Mouse (Mus musculus) forebrain, embryonic 14.5 days (tissue): Measurements from ENCODE around the gene Mfap3. TPM values are rescaled to one million over a fixed set of nuclear protein-coding genes. Genes with fewer than 3 reads are reported as not detected.

ENCODE experiments used
- ATAC-seq: fragments of 200-750 bp; cut with Nextera tagmentation; 2 replicates; pipeline ENCODE4 v1.8.0; 2017; ENCODE audit warnings: mild to moderate bottlenecking, moderate library complexity
- DNase-seq: peaks from one replicate; pipeline ENCODE4 v3.0.0-alpha.2; 2015; ENCODE audit warnings: low spot score
- H3K27ac ChIP-seq: fragments of 300-500 bp; sonication (generic); 2 replicates; pipeline ENCODE4 v1.5.1; 2014; ENCODE audit warnings: low read depth, mild to moderate bottlenecking, control low read depth, low read length, moderate library complexity
- H3K27me3 ChIP-seq: fragments of 300-500 bp; sonication (generic); replicated peaks from 2 replicates; pipeline ENCODE4 v1.6.1; 2014; ENCODE audit warnings: low read length, control low read depth, mixed read lengths; ENCODE audit not compliant: control insufficient read depth, insufficient read depth
- H3K36me3 ChIP-seq: fragments of 300-500 bp; sonication (generic); 2 replicates; pipeline ENCODE4 v1.6.1; 2014; ENCODE audit warnings: low read length, control low read depth; ENCODE audit not compliant: control insufficient read depth, insufficient read depth
- H3K4me1 ChIP-seq: fragments of 300-500 bp; sonication (generic); 2 replicates; pipeline ENCODE4 v1.6.1; 2014; ENCODE audit warnings: antibody characterized with exemption, low read length, control low read depth; ENCODE audit not compliant: control insufficient read depth, insufficient read depth
- H3K4me2 ChIP-seq: fragments of 300-500 bp; sonication (generic); 2 replicates; pipeline ENCODE4 v1.6.1; 2014; ENCODE audit warnings: mild to moderate bottlenecking, control low read depth, low read length
- H3K4me3 ChIP-seq: fragments of 300-500 bp; sonication (generic); 2 replicates; pipeline ENCODE4 v1.5.1; 2014; ENCODE audit warnings: low read depth, low read length, control low read depth
- H3K9ac ChIP-seq: fragments of 300-500 bp; sonication (generic); 2 replicates; pipeline ENCODE4 v1.6.1; 2014; ENCODE audit warnings: mild to moderate bottlenecking, low read length, control low read depth, moderate library complexity
- H3K9me3 ChIP-seq: fragments of 300-500 bp; sonication (generic); replicated peaks from 2 replicates; pipeline ENCODE4 v1.6.1; 2016; ENCODE audit warnings: low read length, control low read depth, mixed read lengths; ENCODE audit not compliant: control insufficient read depth
- WGBS: fragments of 180-500 bp; shearing (Covaris S2); extraction: QIAGEN DNeasy Blood & Tissue Kit; methylation state at CpG from one replicate; pipeline ENCODE4 v1.1.7; 2014; 5-methylcytosine and 5-hydroxymethylcytosine counted together
- polyA plus RNA-seq: library from polyadenylated mRNA; unstranded; fragments of >200 nt; fragmentation: Nextera tagmentation; extraction: Ambion mirVana; gene quantifications from 2 replicates; pipeline ENCODE4 v1.2.1, GENCODE M21; 2014

Gene Mfap3
- polyA plus RNA-seq, 1 experiment from 2014 or later, result 68.3 TPM

DNA sequence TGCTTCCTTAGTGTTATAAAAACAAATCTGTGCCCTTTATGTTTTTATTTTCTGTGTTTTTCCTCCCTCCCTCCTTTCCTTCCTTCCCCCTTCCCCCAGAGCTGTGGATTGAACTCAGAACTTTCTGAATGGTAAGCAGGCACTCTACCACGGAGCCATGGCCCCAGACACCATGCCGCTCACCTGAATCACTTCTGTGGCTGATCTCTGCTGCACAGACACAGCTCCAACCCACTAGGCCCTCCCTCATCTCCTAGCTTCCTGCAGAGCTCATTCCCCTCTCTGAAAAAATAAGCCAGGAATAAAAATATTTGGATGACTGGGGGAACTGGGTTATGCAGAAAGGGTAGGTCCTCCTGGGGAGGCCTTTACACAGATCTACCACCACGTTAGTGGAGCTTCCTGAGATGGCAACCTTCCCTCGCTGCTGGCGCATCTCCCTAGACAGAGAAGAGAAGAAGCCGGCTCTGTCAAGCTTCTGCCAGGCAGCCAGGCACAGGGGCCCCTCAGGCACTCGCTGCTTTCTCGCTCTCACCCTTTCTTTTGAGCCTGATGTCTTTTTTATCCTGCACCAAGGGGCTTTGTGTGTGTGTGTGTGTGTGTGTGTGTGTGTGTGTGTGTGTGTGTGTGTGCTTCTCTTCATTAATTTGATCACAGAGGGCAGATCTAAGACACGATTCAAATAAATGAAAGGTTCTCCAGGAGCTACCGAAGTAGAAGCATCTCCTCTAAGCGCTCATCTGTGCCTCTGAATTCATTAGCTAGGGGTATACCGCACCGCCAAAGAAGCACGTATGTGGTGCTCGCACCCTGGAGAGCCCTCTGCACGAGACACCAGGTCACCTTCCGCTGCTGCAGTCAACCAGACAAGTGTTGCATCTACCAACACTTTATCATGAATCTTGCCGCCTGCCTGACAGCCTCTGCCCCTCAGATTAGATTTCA lies 47.9 kb downstream of the Mfap3 start:
- DNase-seq (peak; percentile 58), ATAC-seq (peak; percentile 37; the same call in 1 of the 2 replicates)
- H3K4me2 ChIP-seq, result 0 out of 2 replicates have a peak overlapping the region, but pooled peaks have one; percentile 14

DNA sequence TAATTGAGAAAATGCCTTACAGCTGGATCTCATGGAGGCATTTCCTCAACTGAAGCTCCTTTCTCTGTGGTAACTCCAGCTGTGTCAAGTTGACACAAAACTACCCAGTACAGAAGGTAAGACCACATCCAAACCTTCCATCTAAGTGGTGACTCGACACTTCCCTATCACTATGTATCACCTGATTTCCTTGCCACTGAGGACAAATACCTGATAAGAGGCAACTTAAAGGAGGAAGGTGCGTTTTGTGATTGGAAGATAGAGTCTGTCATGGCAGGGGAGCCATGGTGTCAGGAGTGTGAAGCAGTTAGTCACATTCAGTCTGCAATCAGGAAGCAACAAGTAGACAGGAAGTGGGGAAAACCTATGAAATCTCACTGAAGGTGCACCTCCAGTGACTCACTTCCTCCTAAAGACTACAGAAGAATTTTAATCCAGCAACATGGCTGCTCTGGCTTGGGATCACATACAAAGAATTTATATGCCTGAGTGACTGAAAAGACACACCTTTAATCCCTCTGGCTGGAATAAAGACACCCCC lies 50.6 kb downstream of the Mfap3 start:
- H3K27ac ChIP-seq, result no peak overlapping the region
- ATAC-seq (no peak), DNase-seq (no peak)
- H3K4me3 ChIP-seq, result no peak overlapping the region
- H3K36me3 ChIP-seq, result no peaks in the 10 kb centered on the region
- no peak overlapping the region for H3K4me2 ChIP-seq
- H3K27me3 ChIP-seq, result no peaks in the 10 kb centered on the region
- WGBS, result 89% methylated on average over 2 of the region's 2 CpGs
- H3K9me3 ChIP-seq, result 0 out of 2 replicates have a peak, but pooled peaks cover 3% of the 10 kb centered on the region
- peaks cover 12% of the 10 kb centered on the region for H3K4me1 ChIP-seq
- H3K9ac ChIP-seq, result no peak overlapping the region

More for the DNA sequence above, 47.9 kb downstream of the Mfap3 start:
- WGBS, result 13% methylated on average over 18 of the region's 18 CpGs
- Histone ChIP-seq H3K36me3 (no peaks in the 10 kb centered on the region), H3K27ac (no peak overlapping the region), H3K4me3 (no peak overlapping the region), H3K27me3 (no peaks in the 10 kb centered on the region), H3K4me1 (peaks cover 10% of the 10 kb centered on the region), H3K9ac (no peak overlapping the region), H3K9me3 (0 out of 2 replicates have a peak, but pooled peaks cover 3% of the 10 kb centered on the region)

- no peak overlapping the region for H3K9ac ChIP-seq
- DNase-seq, result no peak
- H3K27me3 ChIP-seq, result no peaks in the 10 kb centered on the region
- H3K4me3 ChIP-seq, result no peak overlapping the region
- WGBS, result 77% methylated on average over 3 of the region's 3 CpGs
- H3K4me2 ChIP-seq, result no peak overlapping the region
- H3K4me1 ChIP-seq, result peaks cover 10% of the 10 kb centered on the region
- 0 out of 2 replicates have a peak, but pooled peaks cover 3% of the 10 kb centered on the region for H3K9me3 ChIP-seq
- no peak for ATAC-seq
- no peak overlapping the region for H3K27ac ChIP-seq
- no peaks in the 10 kb centered on the region for H3K36me3 ChIP-seq
Observed at GRCm38 (mm10) chr11:57571035-57571434, 52.6 kb downstream of the Mfap3 start.

DNA sequence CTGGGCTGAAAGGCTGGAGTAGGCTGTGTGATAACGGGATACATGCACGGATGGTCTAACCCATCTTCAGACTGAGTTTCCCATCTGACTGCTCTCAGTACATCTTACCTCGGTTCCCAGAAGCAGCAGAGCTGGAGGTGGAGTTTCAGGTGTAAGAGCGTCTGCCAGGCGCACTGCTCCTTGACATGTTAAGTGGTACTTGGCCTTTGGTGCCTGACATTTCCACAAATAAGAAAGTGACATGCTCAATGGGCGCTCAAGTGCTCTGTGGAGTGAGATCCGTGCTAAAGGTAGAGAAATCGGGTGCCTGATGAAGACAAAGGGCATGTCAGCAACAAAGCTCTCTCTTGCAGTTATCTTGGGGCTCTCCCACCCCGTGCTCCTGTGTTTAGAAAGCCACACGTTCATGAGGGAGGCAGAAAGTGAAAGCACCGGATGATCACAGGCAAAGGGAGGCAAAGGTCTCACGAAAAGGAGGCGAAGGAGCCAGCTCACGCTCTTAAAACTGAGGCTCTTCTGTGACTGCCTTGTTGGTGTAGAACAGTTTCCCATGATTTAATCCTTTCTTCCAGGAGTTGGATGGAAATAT lies 55.3 kb downstream of the Mfap3 start:
- no peaks in the 10 kb centered on the region for H3K27me3 ChIP-seq
- H3K9me3 ChIP-seq, result 0 out of 2 replicates have a peak, but pooled peaks cover 3% of the 10 kb centered on the region
- no peaks in the 10 kb centered on the region for H3K36me3 ChIP-seq
- H3K9ac ChIP-seq, result no peak overlapping the region
- ATAC-seq (no peak), DNase-seq (no peak)
- H3K4me2 ChIP-seq, result no peak overlapping the region
- H3K27ac ChIP-seq, result peak overlapping the region; percentile 22; the same call in 1 of the 2 replicates
- 50% methylated on average over 14 of the region's 14 CpGs for WGBS
- H3K4me1 ChIP-seq, result peaks cover 4% of the 10 kb centered on the region; the same call in 1 of the 2 replicates
- H3K4me3 ChIP-seq, result no peak overlapping the region

- Histone ChIP-seq H3K4me1 (peaks cover 4% of the 10 kb centered on the region; the same call in 1 of the 2 replicates), H3K27ac (peak overlapping the region; percentile 17; the same call in 1 of the 2 replicates), H3K4me3 (no peak overlapping the region), H3K36me3 (no peaks in the 10 kb centered on the region), H3K9ac (no peak overlapping the region), H3K4me2 (no peak overlapping the region), H3K27me3 (0 out of 2 replicates have a peak, but pooled peaks cover 3% of the 10 kb centered on the region), H3K9me3 (no peaks in the 10 kb centered on the region)
- peak; percentile 87 for DNase-seq
- ATAC-seq, result peak; percentile 90
- WGBS, result 55% methylated on average over 6 of the region's 6 CpGs
Observed at GRCm38 (mm10) chr11:57576871-57577515, 58.5 kb downstream of the Mfap3 start.

GRCm38 (mm10) chr11:57582818-57583635 lies 64.6 kb downstream of the Mfap3 start:
- 0 out of 2 replicates have a peak, but pooled peaks cover 5% of the 10 kb centered on the region for H3K27me3 ChIP-seq
- WGBS, result 4% methylated on average over 10 of the region's 10 CpGs
- H3K4me3 ChIP-seq, result no peak overlapping the region
- H3K27ac ChIP-seq, result peak overlapping the region; percentile 70; the same call in 1 of the 2 replicates
- ATAC-seq, result peak; percentile 94
- no peaks in the 10 kb centered on the region for H3K36me3 ChIP-seq
- no peak overlapping the region for H3K4me2 ChIP-seq
- peak; percentile 92 for DNase-seq
- H3K9me3 ChIP-seq, result no peaks in the 10 kb centered on the region
- H3K9ac ChIP-seq, result no peak overlapping the region; the same call in 1 of the 2 replicates
- H3K4me1 ChIP-seq, result peaks cover 14% of the 10 kb centered on the region
